Mouse (Mus musculus) myocyte (in vitro differentiated cells): ENCODE measurements around the gene Helz.

ENCODE experiments used
- MYOD1 ChIP-seq, 3 experiments: IDR thresholded peaks; one replicate each; pipeline ENCODE4 v1.6.1; 2011; ENCODE audit warnings: control low read depth in 2 of 3, low read depth in 2 of 3, mild to moderate bottlenecking in 2 of 3, moderate library complexity in 1 of 3; ENCODE audit not compliant: insufficient read length in 2 of 3, control insufficient read depth in 1 of 3
- POLR2A ChIP-seq: IDR thresholded peaks from one replicate; pipeline ENCODE4 v1.6.1; 2011; ENCODE audit warnings: low read depth, mild to moderate bottlenecking, control low read depth, moderate library complexity; ENCODE audit not compliant: insufficient read length

DNA sequence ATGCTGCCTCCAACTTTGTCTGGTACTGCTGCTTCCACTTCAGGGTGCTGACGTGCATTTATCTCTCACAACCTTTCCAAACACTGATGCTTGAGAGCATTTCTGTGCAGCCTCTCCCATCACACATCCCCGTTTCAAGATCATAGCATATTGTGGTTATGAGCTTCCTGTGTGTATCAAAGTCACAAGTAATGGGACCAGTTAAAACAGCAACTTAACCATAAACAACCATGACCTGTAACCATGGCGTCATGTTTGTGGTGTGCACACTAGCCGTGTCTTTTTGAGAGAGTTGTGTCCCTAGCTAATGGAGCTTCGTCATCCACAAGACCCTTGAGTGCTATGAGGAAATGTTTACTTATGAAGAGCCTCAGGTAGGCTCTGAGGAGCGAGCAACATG, 120.5 kb downstream of the Helz start:
- no peak for TF ChIP-seq POLR2A
- TF ChIP-seq MYOD1 (IDR thresholded peaks at IDR 0.05; ENCODE audit: control insufficient read depth in 1 of 3, insufficient read length in 2 of 3, low read depth in 2 of 3), result no peak
